Mouse (Mus musculus) hindbrain, embryonic 14.5 days (tissue): ENCODE measurements around the gene Coasy. TPM values are rescaled to one million over a fixed set of nuclear protein-coding genes. Genes with fewer than 3 reads are reported as not detected.

Source experiments
- ATAC-seq: fragments of 200-750 bp; cut with Nextera tagmentation; 2 replicates; pipeline ENCODE4 v1.8.0; 2017; ENCODE audit warnings: moderate number of reproducible peaks, mild to moderate bottlenecking, moderate TSS enrichment, moderate library complexity; ENCODE audit not compliant: low FRiP score
- DNase-seq: peaks from one replicate; pipeline ENCODE4 v3.0.0-alpha.2; 2015; ENCODE audit warnings: low spot score
- H3K27ac ChIP-seq: fragments of 300-500 bp; sonication (generic); 2 replicates; pipeline ENCODE4 v1.5.1; 2014; ENCODE audit warnings: mild to moderate bottlenecking, moderate library complexity
- H3K27me3 ChIP-seq: fragments of 300-500 bp; sonication (generic); 2 replicates; pipeline ENCODE4 v1.6.1; 2014; ENCODE audit warnings: mild to moderate bottlenecking, low read length, mixed read lengths; ENCODE audit not compliant: control insufficient read depth, insufficient read depth
- H3K36me3 ChIP-seq: fragments of 300-500 bp; sonication (generic); replicated peaks from 2 replicates; pipeline ENCODE4 v1.6.1; 2014; ENCODE audit not compliant: control insufficient read depth, insufficient read depth
- H3K4me1 ChIP-seq: fragments of 300-500 bp; sonication (generic); replicated peaks from 2 replicates; pipeline ENCODE4 v1.6.1; 2014; ENCODE audit warnings: antibody characterized with exemption, low read length, mixed read lengths; ENCODE audit not compliant: control insufficient read depth, insufficient read depth
- H3K4me2 ChIP-seq: fragments of 300-500 bp; sonication (generic); replicated peaks from 2 replicates; pipeline ENCODE4 v1.6.1; 2014; ENCODE audit warnings: mild to moderate bottlenecking, moderate library complexity
- H3K4me3 ChIP-seq: fragments of 300-500 bp; sonication (generic); replicated peaks from 2 replicates; pipeline ENCODE4 v1.5.1; 2014; ENCODE audit warnings: mild to moderate bottlenecking, low read length
- H3K9ac ChIP-seq: fragments of 300-500 bp; sonication (generic); 2 replicates; pipeline ENCODE4 v1.6.1; 2014
- H3K9me3 ChIP-seq: fragments of 300-500 bp; sonication (generic); 2 replicates; pipeline ENCODE4 v1.6.1; 2016; ENCODE audit warnings: low read length; ENCODE audit not compliant: control insufficient read depth
- WGBS: fragments of 180-500 bp; shearing (Covaris S2); extraction: QIAGEN DNeasy Blood & Tissue Kit; methylation state at CpG from one replicate; pipeline ENCODE4 v1.1.7; 2014; 5-methylcytosine and 5-hydroxymethylcytosine counted together
- polyA plus RNA-seq: library from polyadenylated mRNA; unstranded; fragments of >200 nt; fragmentation: Nextera tagmentation; extraction: Ambion mirVana; gene quantifications from 2 replicates; pipeline ENCODE4 v1.2.1, GENCODE M21; 2014

The Coasy gene
- polyA plus RNA-seq, 1 experiment from 2014 or later = 37.2 TPM

- H3K9me3 ChIP-seq = no peaks in the 10 kb centered on the region
- H3K4me1 ChIP-seq = peaks cover 15% of the 10 kb centered on the region
- peak overlapping the region; percentile 85 for H3K9ac ChIP-seq
- under 1% methylated on average over 36 of the region's 36 CpGs for WGBS
- peak overlapping the region; percentile 74 for H3K4me3 ChIP-seq
- peak; percentile 61; the same call in 1 of the 2 replicates for ATAC-seq
- DNase-seq = no peak
- H3K27ac ChIP-seq = peak overlapping the region; percentile 72
- no peaks in the 10 kb centered on the region for H3K27me3 ChIP-seq
- no peaks in the 10 kb centered on the region for H3K36me3 ChIP-seq
- H3K4me2 ChIP-seq = peak overlapping the region; percentile 88
Observed at GRCm38 (mm10) chr11:101070189-101070527, 12.2 kb upstream of the Coasy start.

- whole genome bisulfite sequencing = 75% methylated on average over 6 of the region's 6 CpGs
- Histone ChIP-seq H3K9me3 (no peaks in the 10 kb centered on the region), H3K27ac (no peak overlapping the region), H3K4me1 (peaks cover 15% of the 10 kb centered on the region), H3K4me3 (peak overlapping the region; percentile 74), H3K9ac (no peak overlapping the region; the same call in 1 of the 2 replicates), H3K36me3 (no peaks in the 10 kb centered on the region), H3K4me2 (peak overlapping the region; percentile 88), H3K27me3 (no peaks in the 10 kb centered on the region)
- DNase-seq (no peak), ATAC-seq (no peak)
Observed at GRCm38 (mm10) chr11:101070987-101071386, 11.4 kb upstream of the Coasy start.

- Histone ChIP-seq H3K36me3 (0 out of 2 replicates have a peak, but pooled peaks cover 3% of the 10 kb centered on the region), H3K9me3 (no peaks in the 10 kb centered on the region), H3K27me3 (peaks cover 2% of the 10 kb centered on the region; the same call in 1 of the 2 replicates), H3K4me2 (no peak overlapping the region), H3K4me1 (peaks cover 15% of the 10 kb centered on the region), H3K27ac (no peak overlapping the region), H3K9ac (no peak overlapping the region), H3K4me3 (no peak overlapping the region)
- ATAC-seq (no peak), DNase-seq (no peak)
- WGBS = 79% methylated on average over 14 of the region's 14 CpGs
Observed at GRCm38 (mm10) chr11:101071810-101072428, 10.4 kb upstream of the Coasy start.

- Histone ChIP-seq H3K27me3 (peaks cover 47% of the 10 kb centered on the region), H3K9ac (no peak within 1 kb of the TSS), H3K9me3 (no peaks in the 10 kb centered on the region), H3K27ac (no peak within 1 kb of the TSS), H3K4me2 (no peak within 1 kb of the TSS), H3K36me3 (peaks cover 6% of the 10 kb centered on the region; the same call in 1 of the 2 replicates), H3K4me3 (no peak within 1 kb of the TSS), H3K4me1 (peaks cover 9% of the 10 kb centered on the region)
- 71% methylated on average over 9 of the region's 9 CpGs for WGBS
- ATAC-seq (no peak), DNase-seq (no peak)
Observed at GRCm38 (mm10) chr11:101078121-101078520, 4.2 kb upstream of the Coasy start, which contains the start of gene Hsd17b1. Gene Hsd17b1, plus strand, starts transcription at chr11:101078411.

GRCm38 (mm10) chr11:101079746-101080145 is 2.6 kb upstream of the Coasy start:
- peaks cover 16% of the 10 kb centered on the region for H3K4me1 ChIP-seq
- ATAC-seq = no peak
- H3K27me3 ChIP-seq = peaks cover 47% of the 10 kb centered on the region
- H3K27ac ChIP-seq = no peak overlapping the region
- H3K9me3 ChIP-seq = no peaks in the 10 kb centered on the region
- no peak overlapping the region for H3K4me3 ChIP-seq
- 2% methylated on average over 27 of the region's 27 CpGs for WGBS
- H3K9ac ChIP-seq = no peak overlapping the region
- no peak for DNase-seq
- no peak overlapping the region for H3K4me2 ChIP-seq
- H3K36me3 ChIP-seq = peaks cover 6% of the 10 kb centered on the region

GRCm38 (mm10) chr11:101080421-101080820 is 1.9 kb upstream of the Coasy start:
- ATAC-seq = no peak
- DNase-seq = no peak
- Histone ChIP-seq H3K27me3 (peaks cover 47% of the 10 kb centered on the region), H3K36me3 (peaks cover 9% of the 10 kb centered on the region), H3K4me2 (no peak overlapping the region), H3K27ac (no peak overlapping the region), H3K9ac (no peak overlapping the region), H3K4me3 (no peak overlapping the region), H3K4me1 (peaks cover 16% of the 10 kb centered on the region), H3K9me3 (no peaks in the 10 kb centered on the region)
- 74% methylated on average over 5 of the region's 5 CpGs for WGBS

- H3K4me1 ChIP-seq = peaks cover 26% of the 10 kb centered on the region
- H3K9me3 ChIP-seq = no peaks in the 10 kb centered on the region
- no peak for ATAC-seq
- peaks cover 47% of the 10 kb centered on the region for H3K27me3 ChIP-seq
- H3K4me3 ChIP-seq = peak overlapping the region; percentile 67
- H3K4me2 ChIP-seq = peak overlapping the region; percentile 92
- no peak for DNase-seq
- H3K36me3 ChIP-seq = peaks cover 13% of the 10 kb centered on the region
- peak overlapping the region; percentile 88 for H3K9ac ChIP-seq
- WGBS = 5% methylated on average over 10 of the region's 10 CpGs
- H3K27ac ChIP-seq = peak overlapping the region; percentile 85
Observed at GRCm38 (mm10) chr11:101081659-101082058, 706 bp upstream of the Coasy start.

- Histone ChIP-seq H3K4me3 (peak overlapping the region; percentile 67), H3K27ac (peak overlapping the region; percentile 85), H3K9me3 (no peaks in the 10 kb centered on the region), H3K9ac (peak overlapping the region; percentile 88), H3K27me3 (peaks cover 33% of the 10 kb centered on the region), H3K4me1 (peaks cover 33% of the 10 kb centered on the region), H3K4me2 (peak overlapping the region; percentile 92), H3K36me3 (peaks cover 8% of the 10 kb centered on the region; the same call in 1 of the 2 replicates)
- WGBS = 37% methylated on average over 19 of the region's 19 CpGs
- DNase-seq (no peak), ATAC-seq (no peak)
Observed at GRCm38 (mm10) chr11:101083083-101083697, 825 bp downstream of the Coasy start.

GRCm38 (mm10) chr11:101084246-101084645 is 1.9 kb downstream of the Coasy start:
- ATAC-seq = no peak
- peaks cover 16% of the 10 kb centered on the region for H3K36me3 ChIP-seq
- 86% methylated on average over 14 of the region's 14 CpGs for WGBS
- H3K27ac ChIP-seq = no peak overlapping the region
- H3K4me3 ChIP-seq = no peak overlapping the region
- H3K9me3 ChIP-seq = no peaks in the 10 kb centered on the region
- H3K9ac ChIP-seq = no peak overlapping the region
- no peak for DNase-seq
- H3K4me2 ChIP-seq = no peak overlapping the region
- H3K4me1 ChIP-seq = peaks cover 34% of the 10 kb centered on the region
- peaks cover 22% of the 10 kb centered on the region for H3K27me3 ChIP-seq
